Mouse (Mus musculus) forebrain, postnatal 0 days (tissue): ENCODE measurements around the gene St6galnac5. TPM values are rescaled to one million over a fixed set of nuclear protein-coding genes. Genes with fewer than 3 reads are reported as not detected.

Source experiments
- ATAC-seq: fragments of 200-750 bp; cut with Nextera tagmentation; 2 replicates; pipeline ENCODE4 v1.8.0; 2017; ENCODE audit warnings: mild to moderate bottlenecking, moderate library complexity
- DNase-seq: peaks from one replicate; pipeline ENCODE4 v3.0.0-alpha.2; 2015
- H3K27ac ChIP-seq: fragments of 300-500 bp; sonication (generic); 2 replicates; pipeline ENCODE4 v1.5.1; 2014; ENCODE audit warnings: low read depth, mild to moderate bottlenecking, antibody characterized with exemption, low read length, moderate library complexity, mixed read lengths
- H3K27me3 ChIP-seq: fragments of 300-500 bp; sonication (generic); 2 replicates; pipeline ENCODE4 v1.6.1; 2014; ENCODE audit warnings: mild to moderate bottlenecking, low read length, mixed read lengths; ENCODE audit not compliant: insufficient read depth
- H3K36me3 ChIP-seq: fragments of 300-500 bp; sonication (generic); 2 replicates; pipeline ENCODE4 v1.6.1; 2014; ENCODE audit warnings: mild to moderate bottlenecking, moderate library complexity; ENCODE audit not compliant: insufficient read depth
- H3K4me1 ChIP-seq: fragments of 300-500 bp; sonication (generic); 2 replicates; pipeline ENCODE4 v1.6.1; 2014; ENCODE audit warnings: antibody characterized with exemption; ENCODE audit not compliant: insufficient read depth
- H3K4me2 ChIP-seq: fragments of 300-500 bp; sonication (generic); 2 replicates; pipeline ENCODE4 v1.6.1; 2014; ENCODE audit warnings: low read depth, mild to moderate bottlenecking, moderate library complexity
- H3K4me3 ChIP-seq: fragments of 300-500 bp; sonication (generic); 2 replicates; pipeline ENCODE4 v1.5.1; 2014; ENCODE audit warnings: low read depth, low read length, mixed read lengths
- H3K9ac ChIP-seq: fragments of 300-500 bp; sonication (generic); 2 replicates; pipeline ENCODE4 v1.6.1; 2014; ENCODE audit warnings: mild to moderate bottlenecking
- H3K9me3 ChIP-seq: fragments of 300-500 bp; sonication (generic); 2 replicates; pipeline ENCODE4 v1.6.1; 2016; ENCODE audit warnings: low read length
- CTCF ChIP-seq: sonication (generic); IDR thresholded peaks from 2 replicates; pipeline ENCODE4 v1.5.1; 2016; ENCODE audit warnings: antibody characterized with exemption, control low read depth, low read depth
- WGBS: fragments of 180-500 bp; shearing (Covaris S2); extraction: QIAGEN DNeasy Blood & Tissue Kit; methylation state at CpG from one replicate; pipeline ENCODE4 v1.1.7; 2014; 5-methylcytosine and 5-hydroxymethylcytosine counted together
- polyA plus RNA-seq: library from polyadenylated mRNA; unstranded; fragments of >200 nt; fragmentation: Nextera tagmentation; extraction: Ambion mirVana; gene quantifications from 2 replicates; pipeline ENCODE4 v1.2.1, GENCODE M21; 2015
- total RNA-seq: library from RNA; depleted of rRNA; stranded (reverse); fragments of >200 nt; gene quantifications from 2 replicates; pipeline ENCODE4 v1.2.3, GENCODE M21; 2014

Gene St6galnac5
- total and polyA plus RNA-seq, 2 experiments from 2014 or later, result 26.8 to 38.3 TPM

DNA sequence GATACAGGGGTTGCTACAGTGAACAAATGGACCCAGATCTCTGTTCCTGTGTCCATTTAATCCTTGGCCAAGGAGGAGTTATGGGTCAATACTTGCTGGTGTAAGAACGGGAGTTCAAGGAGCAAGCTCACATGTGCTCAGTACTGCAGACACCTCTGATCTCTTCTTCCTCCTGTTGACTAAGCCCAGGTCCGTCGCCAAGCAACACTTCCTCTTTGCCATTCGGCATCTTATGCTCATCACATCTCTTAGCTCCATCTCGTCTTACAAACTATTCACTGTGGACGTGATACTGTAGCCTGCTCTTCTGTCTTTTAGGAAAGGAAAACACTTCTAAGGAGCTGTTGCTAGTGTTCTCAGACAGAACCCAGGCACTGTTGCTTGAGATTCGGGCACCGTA, 64.5 kb downstream of the St6galnac5 start:
- ATAC-seq (no peak), DNase-seq (no peak)
- Histone ChIP-seq H3K4me2 (no peak overlapping the region), H3K27me3 (no peaks in the 10 kb centered on the region), H3K4me1 (no peaks in the 10 kb centered on the region), H3K4me3 (no peak overlapping the region), H3K27ac (no peak overlapping the region), H3K36me3 (no peaks in the 10 kb centered on the region), H3K9me3 (no peaks in the 10 kb centered on the region), H3K9ac (no peak overlapping the region)
- whole genome bisulfite sequencing, result 80% methylated on average over 8 of the region's 8 CpGs
- TF ChIP-seq CTCF, result no peak

DNA sequence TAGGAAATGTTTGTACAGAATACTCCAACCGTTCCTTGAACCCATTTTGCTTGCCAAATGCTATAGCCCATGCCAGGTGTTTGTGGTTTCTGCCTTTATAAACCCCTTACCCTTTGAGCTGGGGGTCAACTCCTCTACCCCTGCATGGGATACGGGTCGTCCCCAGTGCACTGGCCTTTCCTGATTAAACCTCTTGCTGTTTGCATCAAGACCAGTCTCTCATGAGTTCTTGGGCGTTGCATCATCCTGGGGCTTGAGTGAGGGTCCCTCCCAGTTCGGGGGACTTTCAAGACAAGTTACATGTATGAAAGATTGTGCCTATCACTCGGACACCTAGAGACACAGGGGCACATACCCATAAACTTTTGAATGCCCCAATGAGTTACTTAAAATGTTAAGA, 67.7 kb downstream of the St6galnac5 start:
- Histone ChIP-seq H3K36me3 (no peaks in the 10 kb centered on the region), H3K9me3 (no peaks in the 10 kb centered on the region), H3K27me3 (no peaks in the 10 kb centered on the region), H3K27ac (no peak overlapping the region), H3K4me3 (no peak overlapping the region), H3K4me2 (no peak overlapping the region), H3K9ac (no peak overlapping the region), H3K4me1 (no peaks in the 10 kb centered on the region)
- no peak for DNase-seq
- 86% methylated on average over 6 of the region's 6 CpGs for WGBS
- TF ChIP-seq CTCF, result no peak
- no peak for ATAC-seq

DNA sequence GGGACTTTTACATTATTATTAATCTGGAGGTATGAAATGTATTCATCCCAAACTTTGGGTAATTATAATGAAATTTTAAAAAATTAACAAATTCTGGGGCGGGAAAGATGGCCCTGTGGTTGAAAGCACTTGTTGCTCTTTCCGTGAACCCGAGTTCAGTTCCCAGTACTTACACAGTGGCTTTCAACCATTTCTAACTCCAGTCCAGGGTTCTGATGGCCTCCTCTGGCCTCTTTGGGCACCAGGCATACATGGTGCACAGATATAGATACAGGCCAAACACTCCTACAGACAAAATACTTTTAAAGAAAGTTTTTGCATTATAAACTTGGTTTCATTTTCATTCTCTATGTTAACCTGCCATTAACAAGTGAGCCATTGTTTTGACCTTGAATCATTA, 68.4 kb downstream of the St6galnac5 start:
- Histone ChIP-seq H3K27me3 (no peaks in the 10 kb centered on the region), H3K4me3 (no peak overlapping the region), H3K36me3 (no peaks in the 10 kb centered on the region), H3K4me2 (no peak overlapping the region), H3K9ac (no peak overlapping the region), H3K27ac (no peak overlapping the region), H3K9me3 (no peaks in the 10 kb centered on the region), H3K4me1 (no peaks in the 10 kb centered on the region)
- TF ChIP-seq CTCF, result no peak
- 92% methylated on average over 3 of the region's 3 CpGs for WGBS
- DNase-seq, result no peak
- no peak for ATAC-seq

DNA sequence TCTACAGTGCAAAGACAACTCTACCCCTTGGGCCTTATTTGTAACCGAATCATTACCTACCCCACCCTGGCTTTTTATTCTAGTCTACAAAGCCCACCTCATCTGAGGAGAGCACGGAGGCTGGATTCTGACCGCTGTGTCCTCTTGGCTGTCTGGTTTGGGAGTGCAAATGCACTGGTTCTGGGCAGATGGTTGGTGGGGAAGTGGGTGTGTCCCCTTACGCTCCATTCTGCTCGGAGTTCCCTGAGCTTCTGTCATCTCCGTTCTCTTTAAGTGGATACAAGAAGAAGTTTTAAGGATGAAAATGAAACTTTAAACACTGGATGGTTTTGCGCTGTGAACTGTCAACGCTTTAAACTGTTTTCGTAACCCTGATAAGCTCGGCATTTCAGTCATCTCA, 68.9 kb downstream of the St6galnac5 start:
- no peak for ATAC-seq
- Histone ChIP-seq H3K9ac (no peak overlapping the region), H3K27me3 (no peaks in the 10 kb centered on the region), H3K36me3 (no peaks in the 10 kb centered on the region), H3K4me2 (no peak overlapping the region), H3K27ac (no peak overlapping the region), H3K4me1 (no peaks in the 10 kb centered on the region), H3K4me3 (no peak overlapping the region), H3K9me3 (no peaks in the 10 kb centered on the region)
- no peak for TF ChIP-seq CTCF
- 94% methylated on average over 10 of the region's 10 CpGs for WGBS
- DNase-seq, result no peak

DNA sequence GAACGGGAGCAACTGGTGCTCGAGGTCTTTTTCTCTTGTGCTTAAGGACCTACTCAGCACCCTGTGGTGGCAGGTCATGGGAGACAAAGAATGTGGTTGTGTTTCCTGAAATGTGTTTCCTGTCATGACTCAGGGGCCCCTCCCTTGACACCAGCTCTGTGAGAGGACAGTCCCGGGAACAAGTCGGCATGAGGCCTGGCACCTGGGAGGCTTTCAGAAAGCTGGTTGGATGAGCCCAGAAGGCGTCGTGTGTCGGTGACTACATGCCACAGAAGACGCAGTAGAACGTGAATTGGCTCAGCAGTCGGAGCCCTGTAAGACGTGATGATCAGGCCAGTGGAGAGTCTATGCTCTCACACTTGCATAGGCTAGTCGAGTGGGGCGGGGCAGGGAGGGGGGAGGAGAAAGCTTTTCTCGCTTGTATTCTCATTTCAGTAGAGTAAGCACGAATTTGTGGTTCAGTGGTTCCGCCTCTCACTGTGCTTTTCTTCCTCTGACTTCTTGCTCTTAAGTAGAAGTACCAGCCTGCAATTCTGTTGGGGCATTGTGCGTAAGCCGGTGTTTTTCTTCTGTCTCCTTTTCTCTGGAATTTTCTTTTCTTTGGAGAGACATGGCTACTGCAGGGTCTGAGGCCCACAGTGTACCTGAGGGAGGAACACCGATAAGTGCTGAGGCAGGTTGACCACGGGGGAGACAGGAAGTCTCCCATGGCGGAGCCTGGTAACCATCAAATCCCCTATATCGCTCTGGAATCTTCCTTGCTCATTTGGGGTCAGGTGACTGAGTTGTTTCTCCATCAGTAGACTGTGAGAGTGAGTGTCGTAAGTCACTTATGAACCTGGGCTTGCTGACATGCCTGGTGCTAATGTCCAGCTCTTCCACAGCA, 69.6 kb downstream of the St6galnac5 start:
- DNase-seq (no peak), ATAC-seq (no peak)
- H3K36me3 ChIP-seq, result no peaks in the 10 kb centered on the region
- no peak overlapping the region for H3K9ac ChIP-seq
- no peak overlapping the region for H3K4me3 ChIP-seq
- WGBS, result 88% methylated on average over 23 of the region's 23 CpGs
- H3K9me3 ChIP-seq, result no peaks in the 10 kb centered on the region
- TF ChIP-seq CTCF, result no peak
- H3K27me3 ChIP-seq, result no peaks in the 10 kb centered on the region
- H3K4me1 ChIP-seq, result no peaks in the 10 kb centered on the region
- H3K27ac ChIP-seq, result no peak overlapping the region
- no peak overlapping the region for H3K4me2 ChIP-seq

DNA sequence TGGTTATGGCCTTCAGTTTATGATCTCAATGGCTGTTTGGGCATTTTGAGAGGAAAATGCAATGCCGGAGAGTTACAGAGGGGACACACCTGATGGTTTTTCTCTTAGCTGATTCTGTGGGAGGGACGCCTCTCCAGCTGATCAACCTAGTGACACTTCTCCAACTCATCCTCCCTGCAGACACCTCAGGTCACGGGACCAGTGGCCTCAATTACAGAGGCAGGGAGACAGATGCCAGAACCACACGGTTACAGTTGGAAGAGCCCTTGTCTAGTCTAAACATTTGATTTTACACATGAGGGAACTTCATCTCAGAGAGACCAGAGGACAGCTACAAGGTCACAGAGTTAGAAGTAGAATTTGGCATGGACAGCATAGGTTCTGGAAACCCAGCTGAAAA, 70.5 kb downstream of the St6galnac5 start:
- no peaks in the 10 kb centered on the region for H3K36me3 ChIP-seq
- H3K4me3 ChIP-seq, result no peak overlapping the region
- no peaks in the 10 kb centered on the region for H3K9me3 ChIP-seq
- 88% methylated on average over 4 of the region's 4 CpGs for WGBS
- H3K4me2 ChIP-seq, result no peak overlapping the region
- no peak overlapping the region for H3K9ac ChIP-seq
- 0 out of 2 replicates have a peak, but pooled peaks cover 2% of the 10 kb centered on the region for H3K4me1 ChIP-seq
- H3K27ac ChIP-seq, result no peak overlapping the region
- no peak for TF ChIP-seq CTCF
- ATAC-seq (no peak), DNase-seq (no peak)
- H3K27me3 ChIP-seq, result no peaks in the 10 kb centered on the region

DNA sequence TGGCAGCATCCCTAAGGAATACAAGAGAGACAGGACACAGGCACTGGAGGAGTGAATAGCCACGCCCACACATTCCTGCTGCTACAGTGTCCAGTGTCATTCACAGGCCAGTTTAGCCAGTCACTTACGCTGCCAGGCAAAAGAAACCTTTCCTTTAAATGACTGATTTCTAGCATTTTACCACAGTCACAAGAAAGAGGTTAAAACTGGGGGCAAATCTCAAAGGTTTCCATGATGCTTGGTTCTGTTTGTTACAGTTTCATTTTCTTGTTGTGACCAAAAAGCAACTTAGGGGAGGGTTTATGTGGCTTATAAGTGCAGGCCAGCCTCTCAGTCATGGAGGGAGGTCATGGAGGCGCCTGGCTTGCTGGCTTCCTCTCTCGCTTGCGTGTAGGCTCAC, 74.4 kb downstream of the St6galnac5 start:
- Histone ChIP-seq H3K4me1 (0 out of 2 replicates have a peak, but pooled peaks cover 2% of the 10 kb centered on the region), H3K27ac (no peak overlapping the region), H3K27me3 (no peaks in the 10 kb centered on the region), H3K4me3 (no peak overlapping the region), H3K36me3 (no peaks in the 10 kb centered on the region), H3K4me2 (no peak overlapping the region), H3K9ac (no peak overlapping the region), H3K9me3 (no peaks in the 10 kb centered on the region)
- ATAC-seq (no peak), DNase-seq (no peak)
- 83% methylated on average over 5 of the region's 5 CpGs for WGBS
- TF ChIP-seq CTCF, result no peak
